Mouse (Mus musculus): ENCODE data around the gene Ptpre. TPM values are rescaled to one million over a fixed set of nuclear protein-coding genes. Genes with fewer than 3 reads are reported as not detected.

Gene Ptpre
- 1.0 and 1.2 TPM in 2 replicates for polyA plus RNA-seq (2012; rRNA removed)

DNA sequence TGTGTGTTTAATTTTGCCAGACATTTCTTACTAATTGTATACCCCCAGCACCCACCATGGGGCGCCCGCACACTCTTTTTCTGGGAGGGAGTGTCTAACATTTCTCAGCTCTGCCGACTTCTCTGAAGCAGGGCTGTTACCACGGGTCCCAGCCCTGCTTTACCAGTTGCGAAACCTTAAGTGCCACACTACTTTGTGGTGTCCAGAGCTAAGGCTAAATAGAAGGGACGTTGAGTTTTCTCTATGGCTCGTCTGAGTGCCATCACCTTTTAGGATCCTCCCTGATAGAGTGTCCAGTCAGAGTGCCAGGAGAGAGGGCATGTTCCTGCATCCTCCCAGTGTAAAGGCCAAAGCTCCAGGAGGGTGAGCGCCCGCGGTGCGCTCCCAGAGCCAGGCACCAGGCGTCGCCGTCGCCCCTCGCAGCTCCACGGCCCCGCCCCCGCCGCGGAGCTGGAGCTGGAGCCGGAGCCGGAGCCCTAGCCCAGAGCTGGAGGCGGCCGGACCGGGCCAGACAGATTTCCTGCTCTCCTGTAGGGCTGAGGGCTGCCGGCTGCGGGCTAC is at the start of gene Ptpre:
Gene Ptpre (plus strand): TSS at position 141 of the 561 bp plus-strand sequence.

DNA sequence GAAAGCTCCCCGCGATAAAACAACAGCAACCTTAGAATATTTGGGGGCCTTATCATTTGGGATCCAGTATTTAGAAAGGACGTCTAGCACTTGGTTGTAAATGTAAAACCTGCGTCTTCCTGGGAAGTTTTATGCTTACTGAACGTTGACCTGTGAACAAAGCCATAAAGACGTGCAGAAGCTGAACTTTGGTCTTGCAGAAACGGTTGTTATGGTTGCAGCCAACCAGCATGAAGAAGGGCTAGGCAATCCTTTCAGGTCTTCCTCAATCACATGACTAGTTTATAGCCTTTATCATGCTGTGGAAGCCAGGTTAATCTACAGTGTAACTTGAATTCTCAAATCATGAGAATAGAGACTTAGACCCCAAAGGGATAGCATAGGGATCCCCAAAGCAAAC is 8.8 kb upstream of the Ptpre start, which contains the start of gene Clrn3:
Gene Clrn3 (minus strand): TSS at position 140 of the 400 bp plus-strand sequence.

GRCm38 (mm10) chr7:135715642-135716444 is 178.6 kb downstream of the Ptpre start, which contains the start of gene Mki67:
Gene Mki67 (minus strand): TSS chr7:135716361.

Other genes with a start within 250 kb of the Ptpre start
- 0.07 and 0.08 TPM in 2 replicates for gene Foxi2, start 127.2 kb upstream of the Ptpre start, polyA plus RNA-seq (2012; rRNA removed)
- gene Clrn3, start 8.8 kb upstream of the Ptpre start, polyA plus RNA-seq (2012; rRNA removed) = 0.01 TPM in 1 of 2 replicates, not detected in the other
- 87.0 and 88.2 TPM in 2 replicates for gene Mki67, start 178.9 kb downstream of the Ptpre start, polyA plus RNA-seq (2012; rRNA removed)

Data from central nervous system, embryonic 11.5 days (tissue).